Mouse (Mus musculus): ENCODE measurements around the gene Gxylt1. TPM values are rescaled to one million over a fixed set of nuclear protein-coding genes. Genes with fewer than 3 reads are reported as not detected.
A peak's percentile ranks its signal among the peaks of the same experiment; 100 is the strongest.
"Not testable (repeated sequence)": the region's sequence is repeated elsewhere in the genome, so short reads cannot be mapped to it uniquely, and the experiment has no call there.

The Gxylt1 gene
- total RNA-seq (2012; rRNA removed), result 22.7 and 27.7 TPM in 2 replicates

GRCm38 (mm10) chr15:93274679-93275583 is at the start of gene Gxylt1:
Gene Gxylt1 (minus strand): TSS chr15:93275179.
- no peaks in the 10 kb centered on the region for H3K36me3 ChIP-seq (ENCODE audit: control insufficient read depth, insufficient read depth, low read length, poor library complexity, severe bottlenecking)
- no peak for TF ChIP-seq CHD2 (IDR thresholded peaks at IDR 0.05; ENCODE audit: low read depth, low read length)
- TF ChIP-seq HCFC1 (IDR thresholded peaks at IDR 0.05; ENCODE audit: borderline replicate concordance, insufficient read depth, low read length), result peak; percentile 48; the same call in 1 of the 2 replicates
- H3K9me3 ChIP-seq (ENCODE audit: control insufficient read depth, insufficient read depth, low read depth, low read length), result no peaks in the 10 kb centered on the region
- peak within 1 kb of the TSS; percentile 89 to 97 for H3K4me3 ChIP-seq (ENCODE audit: insufficient read depth in 1 of 2, low read depth in 1 of 2, low read length in 2 of 2, poor library complexity in 1 of 2, severe bottlenecking in 1 of 2)
- H3K27ac ChIP-seq (ENCODE audit: insufficient read depth, low read depth, low read length, poor library complexity, severe bottlenecking), result peak within 1 kb of the TSS; percentile 43; the same call in 1 of the 2 replicates
- peak within 1 kb of the TSS; percentile 95 for H3K9ac ChIP-seq (ENCODE audit: insufficient read depth, low read depth, low read length, poor library complexity, severe bottlenecking)
- peaks cover 0 to 13% of the 10 kb centered on the region in 2 experiments; a peak in 1 of 4 replicates for H3K4me1 ChIP-seq (ENCODE audit: control insufficient read depth in 2 of 2, insufficient read depth in 2 of 2, low read length in 2 of 2, poor library complexity in 1 of 2)
- in situ Hi-C loops (cut with MboI; ENCODE audit: low sequenced_read_pairs in 2 of 2, unreplicated experiment in 2 of 2), result no loop called here
- peak; percentile 90 for DNase-seq (ENCODE audit: low read depth, low spot score)

- H3K4me1 ChIP-seq (ENCODE audit: control insufficient read depth in 2 of 2, insufficient read depth in 2 of 2, low read length in 2 of 2, poor library complexity in 1 of 2), result no peaks in the 10 kb centered on the region
- in situ Hi-C loops (cut with MboI; ENCODE audit: low sequenced_read_pairs in 2 of 2, unreplicated experiment in 2 of 2), result no loop called here
- no peaks in the 10 kb centered on the region for H3K36me3 ChIP-seq (ENCODE audit: control insufficient read depth, insufficient read depth, low read length, poor library complexity, severe bottlenecking)
- H3K9me3 ChIP-seq (ENCODE audit: control insufficient read depth, insufficient read depth, low read depth, low read length), result no peaks in the 10 kb centered on the region
- TF ChIP-seq ZNF384 (IDR thresholded peaks at IDR 0.05; ENCODE audit: low read depth, low read length), result no peak
- no peak for TF ChIP-seq CHD2 (IDR thresholded peaks at IDR 0.05; ENCODE audit: low read depth, low read length)
- H3K9ac ChIP-seq (ENCODE audit: insufficient read depth, low read depth, low read length, poor library complexity, severe bottlenecking), result no peak overlapping the region
- no peak overlapping the region for H3K4me3 ChIP-seq (ENCODE audit: insufficient read depth in 1 of 2, low read depth in 1 of 2, low read length in 2 of 2, poor library complexity in 1 of 2, severe bottlenecking in 1 of 2)
- H3K27ac ChIP-seq (ENCODE audit: insufficient read depth, low read depth, low read length, poor library complexity, severe bottlenecking), result no peak overlapping the region
- DNase-seq (ENCODE audit: low read depth, low spot score), result no peak
Measured at GRCm38 (mm10) chr15:93318781-93319180, 43.8 kb upstream of the Gxylt1 start.

- in situ Hi-C loops (cut with MboI; ENCODE audit: low sequenced_read_pairs in 2 of 2, unreplicated experiment in 2 of 2); H3K4me1 ChIP-seq (ENCODE audit: control insufficient read depth in 2 of 2, insufficient read depth in 2 of 2, low read length in 2 of 2, poor library complexity in 1 of 2); H3K9ac ChIP-seq (ENCODE audit: insufficient read depth, low read depth, low read length, poor library complexity, severe bottlenecking); H3K36me3 ChIP-seq (ENCODE audit: control insufficient read depth, insufficient read depth, low read length, poor library complexity, severe bottlenecking); DNase-seq (ENCODE audit: low read depth, low spot score); H3K9me3 ChIP-seq (ENCODE audit: control insufficient read depth, insufficient read depth, low read depth, low read length); H3K4me3 ChIP-seq (ENCODE audit: insufficient read depth in 1 of 2, low read depth in 1 of 2, low read length in 2 of 2, poor library complexity in 1 of 2, severe bottlenecking in 1 of 2); H3K27ac ChIP-seq (ENCODE audit: insufficient read depth, low read depth, low read length, poor library complexity, severe bottlenecking): not testable (repeated sequence)
- TF ChIP-seq ZNF384 (IDR thresholded peaks at IDR 0.05; ENCODE audit: low read depth, low read length), result peak; percentile 72
Measured at GRCm38 (mm10) chr15:93310304-93310703, 35.3 kb upstream of the Gxylt1 start.

GRCm38 (mm10) chr15:93298197-93298596 is 23.2 kb upstream of the Gxylt1 start:
- Histone ChIP-seq H3K4me3 (ENCODE audit: insufficient read depth in 1 of 2, low read depth in 1 of 2, low read length in 2 of 2, poor library complexity in 1 of 2, severe bottlenecking in 1 of 2) (no peak overlapping the region), H3K9me3 (ENCODE audit: control insufficient read depth, insufficient read depth, low read depth, low read length) (no peaks in the 10 kb centered on the region), H3K36me3 (ENCODE audit: control insufficient read depth, insufficient read depth, low read length, poor library complexity, severe bottlenecking) (no peaks in the 10 kb centered on the region), H3K9ac (ENCODE audit: insufficient read depth, low read depth, low read length, poor library complexity, severe bottlenecking) (no peak overlapping the region), H3K4me1 (ENCODE audit: control insufficient read depth in 2 of 2, insufficient read depth in 2 of 2, low read length in 2 of 2, poor library complexity in 1 of 2) (no peaks in the 10 kb centered on the region), H3K27ac (ENCODE audit: insufficient read depth, low read depth, low read length, poor library complexity, severe bottlenecking) (no peak overlapping the region)
- in situ Hi-C loops (cut with MboI; ENCODE audit: low sequenced_read_pairs in 2 of 2, unreplicated experiment in 2 of 2), result no loop called here
- no peak for DNase-seq (ENCODE audit: low read depth, low spot score)
- no peak for TF ChIP-seq CHD2 (IDR thresholded peaks at IDR 0.05; ENCODE audit: low read depth, low read length)
- TF ChIP-seq ZC3H11A (IDR thresholded peaks at IDR 0.05; ENCODE audit: borderline replicate concordance, low read depth, low read length), result no peak
- TF ChIP-seq HCFC1 (IDR thresholded peaks at IDR 0.05; ENCODE audit: borderline replicate concordance, insufficient read depth, low read length), result no peak
- TF ChIP-seq ZNF384 (IDR thresholded peaks at IDR 0.05; ENCODE audit: low read depth, low read length), result no peak

GRCm38 (mm10) chr15:93294483-93294882 is 19.5 kb upstream of the Gxylt1 start:
- no peak overlapping the region for H3K4me3 ChIP-seq (ENCODE audit: insufficient read depth in 1 of 2, low read depth in 1 of 2, low read length in 2 of 2, poor library complexity in 1 of 2, severe bottlenecking in 1 of 2)
- no peak overlapping the region for H3K9ac ChIP-seq (ENCODE audit: insufficient read depth, low read depth, low read length, poor library complexity, severe bottlenecking)
- no peaks in the 10 kb centered on the region for H3K9me3 ChIP-seq (ENCODE audit: control insufficient read depth, insufficient read depth, low read depth, low read length)
- H3K4me1 ChIP-seq (ENCODE audit: control insufficient read depth in 2 of 2, insufficient read depth in 2 of 2, low read length in 2 of 2, poor library complexity in 1 of 2), result no peaks in the 10 kb centered on the region
- no peak overlapping the region for H3K27ac ChIP-seq (ENCODE audit: insufficient read depth, low read depth, low read length, poor library complexity, severe bottlenecking)
- in situ Hi-C loops (cut with MboI; ENCODE audit: low sequenced_read_pairs in 2 of 2, unreplicated experiment in 2 of 2), result no loop called here
- DNase-seq (ENCODE audit: low read depth, low spot score), result no peak
- H3K36me3 ChIP-seq (ENCODE audit: control insufficient read depth, insufficient read depth, low read length, poor library complexity, severe bottlenecking), result no peaks in the 10 kb centered on the region
- no peak for TF ChIP-seq ZNF384 (IDR thresholded peaks at IDR 0.05; ENCODE audit: low read depth, low read length)
- no peak for TF ChIP-seq HCFC1 (IDR thresholded peaks at IDR 0.05; ENCODE audit: borderline replicate concordance, insufficient read depth, low read length)
- TF ChIP-seq CHD2 (IDR thresholded peaks at IDR 0.05; ENCODE audit: low read depth, low read length), result no peak
- no peak for TF ChIP-seq MAFK (IDR thresholded peaks at IDR 0.05; ENCODE audit: insufficient read depth, low read depth, low read length)
- TF ChIP-seq ZC3H11A (IDR thresholded peaks at IDR 0.05; ENCODE audit: borderline replicate concordance, low read depth, low read length), result no peak

Measured in ES-E14 (cell line).